Mouse (Mus musculus) olfactory bulb, adult 2 months (tissue): ENCODE measurements around the gene Sez6. TPM values are rescaled to one million over a fixed set of nuclear protein-coding genes. Genes with fewer than 3 reads are reported as not detected.

Experiments used
- H3K27ac ChIP-seq: fragments of 200-500 bp; 2 replicates; pipeline ENCODE4 v1.5.1; 2012; ENCODE audit warnings: low read depth, low read length; ENCODE audit not compliant: insufficient read depth
- H3K4me1 ChIP-seq: fragments of 200-500 bp; 2 replicates; pipeline ENCODE4 v1.6.1; 2012; ENCODE audit warnings: low read length; ENCODE audit not compliant: control insufficient read depth, insufficient read depth
- H3K4me3 ChIP-seq: fragments of 200-500 bp; 2 replicates; pipeline ENCODE4 v1.5.1; 2012; ENCODE audit warnings: mild to moderate bottlenecking, low read depth, low read length, moderate library complexity; ENCODE audit not compliant: insufficient read depth
- CTCF ChIP-seq: fragments of 200-500 bp; IDR thresholded peaks from 2 replicates; pipeline ENCODE4 v1.5.1; 2012; ENCODE audit warnings: low read depth, mild to moderate bottlenecking, low read length, moderate library complexity; ENCODE audit not compliant: insufficient read depth
- POLR2A ChIP-seq: fragments of 200-500 bp; IDR thresholded peaks from 2 replicates; pipeline ENCODE4 v1.6.1; 2012; ENCODE audit warnings: mild to moderate bottlenecking, low read depth, low read length, moderate library complexity; ENCODE audit not compliant: insufficient read depth
- WGBS: fragments of 180-500 bp; shearing (Covaris S2); methylation state at CpG from one replicate; pipeline ENCODE4 v1.1.7; 2018; 5-methylcytosine and 5-hydroxymethylcytosine counted together
- polyA plus RNA-seq: library from polyadenylated mRNA; stranded (reverse); fragments of >200 nt; gene quantifications from 2 replicates; pipeline ENCODE4 v1.2.4, GENCODE M21; 2012; ENCODE audit warnings: low replicate concordance; ENCODE audit not compliant: missing spikeins, insufficient read depth, insufficient read length

The Sez6 gene
- polyA plus RNA-seq, 1 experiment: 109 TPM

- no peak overlapping the region for H3K4me3 ChIP-seq
- H3K27ac ChIP-seq: peak overlapping the region; percentile 19; the same call in 1 of the 2 replicates
- H3K4me1 ChIP-seq: peaks cover 29% of the 10 kb centered on the region
- WGBS: 32% methylated on average over 8 of the region's 8 CpGs
- TF ChIP-seq POLR2A (no peak), CTCF (no peak)
Observed at GRCm38 (mm10) chr11:77901775-77902355, 28.7 kb upstream of the Sez6 start.

- Histone ChIP-seq H3K27ac (no peak overlapping the region), H3K4me3 (no peak overlapping the region), H3K4me1 (peaks cover 21% of the 10 kb centered on the region)
- TF ChIP-seq POLR2A: no peak
- no peak for TF ChIP-seq CTCF
- 62% methylated on average over 3 of the region's 3 CpGs for WGBS
Observed at GRCm38 (mm10) chr11:77903761-77904160, 26.8 kb upstream of the Sez6 start.

GRCm38 (mm10) chr11:77904707-77905106 is 25.9 kb upstream of the Sez6 start:
- TF ChIP-seq CTCF: no peak
- no peak for TF ChIP-seq POLR2A
- WGBS: 73% methylated on average over 1 of the region's 1 CpGs
- Histone ChIP-seq H3K4me1 (peaks cover 26% of the 10 kb centered on the region), H3K27ac (no peak overlapping the region), H3K4me3 (no peak overlapping the region)

DNA sequence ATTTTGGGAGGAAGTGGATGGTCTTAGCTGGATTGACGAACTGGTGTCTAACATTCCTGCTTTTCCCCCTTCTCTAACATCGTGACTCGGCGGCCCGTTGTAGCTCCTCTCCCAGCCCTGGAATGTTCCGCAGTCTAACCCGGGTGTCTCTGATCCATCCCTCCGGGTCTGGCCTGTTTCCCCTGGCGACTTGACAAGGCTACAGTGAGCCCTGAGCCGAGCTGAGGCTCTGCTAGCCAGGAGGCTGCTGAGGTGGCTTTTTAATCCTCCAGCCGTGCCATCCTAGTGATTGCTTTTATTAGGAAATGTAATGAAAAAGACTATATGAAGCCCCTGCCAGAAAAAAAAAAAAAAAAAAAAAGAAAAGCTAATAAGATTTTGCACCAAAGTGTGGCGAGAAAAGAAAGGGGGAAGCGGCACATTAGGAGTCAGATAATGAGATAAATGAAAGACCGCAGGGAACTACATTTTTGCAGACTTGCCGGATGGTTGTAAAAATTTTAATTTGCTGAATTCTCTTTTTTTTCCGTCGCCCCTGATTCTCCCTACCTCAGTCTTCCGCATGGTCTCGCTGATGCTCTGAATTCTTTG is 24.4 kb upstream of the Sez6 start:
- Histone ChIP-seq H3K27ac (no peak overlapping the region), H3K4me3 (no peak overlapping the region), H3K4me1 (peaks cover 24% of the 10 kb centered on the region)
- no peak for TF ChIP-seq CTCF
- 52% methylated on average over 19 of the region's 19 CpGs for WGBS

- Histone ChIP-seq H3K4me3 (no peak overlapping the region), H3K27ac (no peak overlapping the region), H3K4me1 (peaks cover 21% of the 10 kb centered on the region)
- TF ChIP-seq POLR2A (no peak), CTCF (no peak)
- 33% methylated on average over 9 of the region's 9 CpGs for WGBS
Observed at GRCm38 (mm10) chr11:77906747-77907174, 23.8 kb upstream of the Sez6 start.

GRCm38 (mm10) chr11:77908468-77908867 is 22.1 kb upstream of the Sez6 start:
- WGBS: 82% methylated on average over 4 of the region's 4 CpGs
- Histone ChIP-seq H3K4me1 (peaks cover 15% of the 10 kb centered on the region), H3K27ac (no peak overlapping the region), H3K4me3 (no peak overlapping the region)
- TF ChIP-seq CTCF: no peak
- no peak for TF ChIP-seq POLR2A

GRCm38 (mm10) chr11:77909376-77909775 is 21.2 kb upstream of the Sez6 start:
- H3K4me1 ChIP-seq: peaks cover 17% of the 10 kb centered on the region
- TF ChIP-seq POLR2A (no peak), CTCF (no peak)
- H3K4me3 ChIP-seq: no peak overlapping the region
- WGBS: 29% methylated on average over 5 of the region's 5 CpGs
- no peak overlapping the region for H3K27ac ChIP-seq

GRCm38 (mm10) chr11:77909776-77910175 is 20.8 kb upstream of the Sez6 start:
- H3K4me3 ChIP-seq: no peak overlapping the region
- peaks cover 21% of the 10 kb centered on the region for H3K4me1 ChIP-seq
- peak overlapping the region; percentile 26; the same call in 1 of the 2 replicates for H3K27ac ChIP-seq
- 33% methylated on average over 6 of the region's 6 CpGs for WGBS
- TF ChIP-seq POLR2A (no peak), CTCF (no peak)

- 95% methylated on average over 6 of the region's 6 CpGs for whole genome bisulfite sequencing
- Histone ChIP-seq H3K4me1 (peaks cover 21% of the 10 kb centered on the region), H3K4me3 (no peak overlapping the region), H3K27ac (no peak overlapping the region)
- TF ChIP-seq POLR2A (no peak), CTCF (no peak)
Observed at GRCm38 (mm10) chr11:77913505-77913904, 17.1 kb upstream of the Sez6 start.
